Mouse (Mus musculus) small intestine, adult 10 weeks (tissue): ENCODE results near the gene Dgkh. TPM values are rescaled to one million over a fixed set of nuclear protein-coding genes. Genes with fewer than 3 reads are reported as not detected.

Experiments used
- polyA plus RNA-seq: library from polyadenylated mRNA; stranded (reverse); fragments of 350-450 nt; fragmentation: Illumina TruSeq; extraction: RNeasy Lipid Tissue Mini Kit (QIAGEN cat#74804); gene quantifications from one replicate; pipeline ENCODE4 v1.2.3, GENCODE M21; 2014; ENCODE audit warnings: low replicate concordance

Dgkh gene
- 4.3 TPM for polyA plus RNA-seq

DNA sequence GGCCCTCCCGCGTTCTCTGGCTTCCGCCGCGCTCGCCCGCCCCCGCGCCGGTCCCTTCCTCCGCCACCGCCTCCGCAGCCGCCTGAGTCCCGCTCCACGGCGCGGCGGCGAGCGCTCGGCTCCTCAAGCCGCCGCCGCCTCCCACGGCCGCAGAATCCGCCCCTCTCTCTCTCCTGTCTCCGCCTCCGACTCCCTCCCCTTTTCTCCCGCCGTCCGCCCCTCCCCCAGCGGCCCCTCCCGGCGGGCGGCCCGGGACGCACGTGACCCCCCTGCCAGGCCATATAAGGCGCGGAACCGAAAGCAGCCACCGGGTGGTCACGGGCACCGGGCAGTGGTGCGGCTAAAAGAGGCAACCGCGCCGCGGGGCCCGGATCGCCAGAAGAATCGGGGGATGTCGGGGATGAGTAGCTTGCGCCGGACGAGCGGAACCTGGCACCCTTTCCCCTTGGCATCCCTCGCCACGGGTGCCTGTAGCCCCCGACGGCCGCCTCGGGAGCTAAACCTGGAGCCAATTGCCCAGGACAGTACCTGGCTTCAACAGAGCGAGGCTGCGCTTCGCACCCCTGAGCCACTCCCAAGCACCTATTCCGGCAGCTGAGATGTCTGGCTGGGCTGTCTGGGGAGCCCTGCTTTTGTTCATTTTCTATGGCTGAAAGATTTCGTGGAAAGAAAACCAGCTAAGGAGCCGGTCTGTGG, at the start of gene Dgkh:
Gene Dgkh, minus strand, starts transcription at position 160 of the 696 bp plus-strand sequence.

DNA sequence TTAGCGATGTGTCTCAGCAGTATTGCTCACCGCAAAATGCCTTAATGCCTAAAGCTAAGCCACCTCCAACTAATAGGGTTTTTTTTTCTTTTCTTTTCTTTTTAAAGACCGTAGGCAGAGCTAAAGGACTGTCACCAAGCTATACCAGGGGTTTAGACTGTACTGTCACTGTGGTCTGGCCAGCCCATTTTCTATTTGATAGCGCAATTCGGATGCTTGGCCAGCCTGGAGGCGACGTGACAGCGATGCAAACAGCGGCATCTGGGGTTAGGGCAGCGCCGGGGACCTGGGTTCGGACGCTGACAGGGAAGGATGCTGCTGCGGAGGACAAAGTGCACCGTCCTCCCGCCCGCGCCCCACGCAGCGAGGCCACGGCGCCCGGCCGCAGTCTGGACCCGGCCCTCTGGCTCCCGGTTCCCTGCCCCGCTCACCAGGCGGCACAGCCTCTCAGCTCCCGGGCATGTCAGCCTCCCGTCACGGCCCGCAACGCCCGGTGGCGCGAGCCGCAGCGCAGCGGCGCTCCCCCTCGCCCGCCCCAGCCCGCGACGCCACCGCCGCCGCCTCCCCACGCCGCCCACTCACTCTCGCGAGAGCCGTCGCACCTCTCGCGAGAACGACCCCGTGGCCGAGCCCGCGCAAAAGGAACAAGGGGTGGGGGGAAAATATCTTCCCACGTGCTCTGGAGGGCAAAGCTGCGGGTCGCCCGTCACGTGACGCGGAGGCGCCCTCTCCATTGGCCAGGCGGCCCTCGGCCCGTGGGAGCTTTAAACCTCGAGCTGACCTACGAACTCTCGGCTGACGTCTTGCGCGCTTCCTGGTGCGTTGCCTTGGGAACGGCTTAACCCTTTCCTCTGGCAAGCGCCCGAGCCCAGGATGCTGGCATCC, 196.1 kb downstream of the Dgkh start, which contains the start of gene Akap11:
Gene Akap11, minus strand, starts transcription at position 528 of the 885 bp plus-strand sequence.

Other genes with a start within 250 kb of the Dgkh start
- gene Akap11, start 196.0 kb downstream of the Dgkh start, polyA plus RNA-seq, result 44.1 TPM
- gene Vwa8, start 116.3 kb upstream of the Dgkh start, polyA plus RNA-seq, result 37.3 TPM